Mouse (Mus musculus): Measurements from ENCODE around the gene Prkar1b. TPM values are rescaled to one million over a fixed set of nuclear protein-coding genes. Genes with fewer than 3 reads are reported as not detected.

Prkar1b gene
- polyA plus RNA-seq, 1 experiment from 2014 or later, result 25.4 TPM

DNA sequence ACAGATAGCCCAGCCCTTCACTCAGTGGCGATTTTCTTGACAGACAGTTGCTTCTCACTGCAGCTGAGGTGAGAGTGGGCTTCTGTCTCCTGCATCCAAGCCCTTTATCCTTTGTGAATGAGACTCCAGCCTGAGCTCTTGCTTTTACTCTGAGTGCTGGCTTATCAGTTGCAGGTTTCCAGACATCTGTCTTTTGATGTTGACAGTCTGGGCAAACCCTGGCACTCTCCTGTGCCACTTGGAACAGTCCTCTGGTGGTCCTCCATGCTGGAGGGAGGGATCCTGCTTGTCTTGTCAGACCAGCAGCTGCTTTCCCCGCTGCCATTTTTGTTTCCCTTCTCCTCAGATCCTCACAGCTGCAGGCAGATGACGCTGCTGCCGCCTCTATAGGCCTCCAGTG, 22.1 kb upstream of the Prkar1b start:
- Histone ChIP-seq H3K9ac (no peak overlapping the region), H3K4me1 (peaks cover 26% of the 10 kb centered on the region), H3K27ac (no peak overlapping the region), H3K27me3 (peaks cover 31% of the 10 kb centered on the region), H3K4me3 (no peak overlapping the region), H3K36me3 (peaks cover 61% of the 10 kb centered on the region), H3K9me3 (no peaks in the 10 kb centered on the region), H3K4me2 (replicated peaks) (no peak overlapping the region)
- ATAC-seq (ENCODE audit: low FRiP score, low read depth), result no peak
- 95% methylated on average over 4 of the region's 4 CpGs for WGBS

- Histone ChIP-seq H3K4me1 (no peaks in the 10 kb centered on the region), H3K9me3 (no peaks in the 10 kb centered on the region), H3K9ac (no peak overlapping the region), H3K4me2 (replicated peaks) (no peak overlapping the region), H3K27ac (no peak overlapping the region), H3K27me3 (peaks cover 17% of the 10 kb centered on the region), H3K36me3 (peaks cover 90% of the 10 kb centered on the region), H3K4me3 (no peak overlapping the region)
- ATAC-seq (ENCODE audit: low FRiP score, low read depth), result no peak
- 86% methylated on average over 1 of the region's 1 CpGs for WGBS
Measured at GRCm38 (mm10) chr5:139167548-139167947, 17.7 kb upstream of the Prkar1b start.

DNA sequence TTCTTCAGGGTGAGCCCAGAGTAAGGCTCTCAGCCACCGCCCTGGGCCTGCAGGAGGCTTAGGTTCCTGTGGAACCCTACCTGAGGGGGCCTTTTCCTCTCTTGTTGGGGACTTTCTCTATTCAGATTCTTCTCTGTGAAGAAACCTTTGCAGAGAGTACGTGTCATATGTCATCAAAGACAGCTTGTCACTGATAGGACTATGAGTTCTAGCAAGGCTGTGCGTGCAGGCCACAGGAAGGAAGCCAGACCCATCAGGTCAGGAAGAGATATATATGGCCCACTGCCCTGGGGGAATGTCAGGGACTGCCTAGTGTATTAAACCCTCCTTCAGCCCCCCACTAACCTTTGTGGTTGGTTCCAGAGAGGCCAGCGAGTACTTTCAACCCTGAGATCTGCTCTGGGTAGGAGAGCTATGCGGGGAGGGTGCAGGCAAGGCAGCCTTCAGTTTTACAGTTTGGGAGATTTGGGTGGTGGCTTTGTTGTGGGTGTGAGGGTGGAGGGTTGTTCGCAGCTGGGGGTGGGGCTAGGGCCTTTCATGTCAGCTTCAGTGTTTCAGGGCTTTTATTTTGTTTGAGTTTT, 17.1 kb upstream of the Prkar1b start:
- Histone ChIP-seq H3K4me1 (no peaks in the 10 kb centered on the region), H3K27ac (no peak overlapping the region), H3K4me3 (no peak overlapping the region), H3K36me3 (peaks cover 89% of the 10 kb centered on the region), H3K4me2 (replicated peaks) (no peak overlapping the region), H3K27me3 (peaks cover 11% of the 10 kb centered on the region), H3K9ac (no peak overlapping the region), H3K9me3 (no peaks in the 10 kb centered on the region)
- WGBS, result 88% methylated on average over 6 of the region's 6 CpGs
- ATAC-seq (ENCODE audit: low FRiP score, low read depth), result no peak

- Histone ChIP-seq H3K27ac (no peak overlapping the region), H3K9me3 (no peaks in the 10 kb centered on the region), H3K36me3 (peaks cover 73% of the 10 kb centered on the region), H3K4me3 (no peak overlapping the region), H3K4me1 (no peaks in the 10 kb centered on the region), H3K9ac (no peak overlapping the region), H3K27me3 (no peaks in the 10 kb centered on the region), H3K4me2 (replicated peaks) (no peak overlapping the region)
- 82% methylated on average over 10 of the region's 10 CpGs for WGBS
- no peak for ATAC-seq (ENCODE audit: low FRiP score, low read depth)
Measured at GRCm38 (mm10) chr5:139161632-139162031, 11.8 kb upstream of the Prkar1b start.

DNA sequence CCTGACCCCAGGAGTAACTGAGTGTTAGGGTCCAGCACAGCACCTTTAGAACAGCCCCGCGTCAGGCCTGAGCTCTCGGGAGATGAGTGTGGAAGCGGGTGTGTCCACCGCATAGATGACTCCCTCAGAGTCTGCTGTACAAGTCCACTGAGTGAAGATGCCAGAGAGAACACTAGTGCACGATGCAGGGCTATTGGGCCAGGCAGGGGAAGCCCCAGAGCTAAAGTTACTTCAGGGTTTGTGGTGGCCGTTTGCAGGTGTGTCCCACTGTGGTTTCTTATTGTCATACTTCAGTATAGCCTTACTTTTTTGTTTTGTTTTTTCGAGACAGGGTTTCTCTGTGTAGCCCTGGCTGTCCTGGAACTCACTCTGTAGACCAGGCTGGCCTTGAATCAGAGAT, 11.1 kb upstream of the Prkar1b start:
- no peak overlapping the region for H3K9ac ChIP-seq
- 90% methylated on average over 8 of the region's 8 CpGs for WGBS
- no peak overlapping the region for H3K4me2 ChIP-seq (replicated peaks)
- no peak overlapping the region for H3K4me3 ChIP-seq
- H3K9me3 ChIP-seq, result no peaks in the 10 kb centered on the region
- H3K27ac ChIP-seq, result no peak overlapping the region
- no peaks in the 10 kb centered on the region for H3K4me1 ChIP-seq
- H3K27me3 ChIP-seq, result no peaks in the 10 kb centered on the region
- peaks cover 73% of the 10 kb centered on the region for H3K36me3 ChIP-seq
- no peak for ATAC-seq (ENCODE audit: low FRiP score, low read depth)

DNA sequence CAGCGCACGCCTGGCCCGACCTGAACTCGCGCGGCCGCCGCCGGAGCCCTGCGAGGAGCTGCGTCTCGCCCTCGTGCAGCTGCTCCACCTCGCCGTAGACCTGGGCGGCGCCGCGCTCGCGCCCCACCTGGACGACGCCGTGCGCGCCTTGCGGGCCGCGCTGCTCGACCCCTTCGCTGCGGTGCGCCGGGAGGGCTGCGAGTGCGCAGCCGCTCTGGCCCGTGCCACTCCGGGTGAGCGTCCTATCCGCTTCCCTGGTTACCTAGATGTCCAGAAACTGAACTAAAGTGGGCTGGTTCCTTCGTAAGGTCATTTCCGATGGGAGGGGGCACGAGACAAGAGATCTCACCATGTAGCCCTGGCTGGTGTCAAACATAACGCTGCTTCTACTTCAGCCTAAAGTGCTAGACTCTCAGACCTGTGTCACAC, 816 bp upstream of the Prkar1b start:
- peak overlapping the region; percentile 93 for H3K4me3 ChIP-seq
- no peaks in the 10 kb centered on the region for H3K9me3 ChIP-seq
- peak overlapping the region; percentile 6; the same call in 1 of the 2 replicates for H3K27ac ChIP-seq
- H3K27me3 ChIP-seq, result no peaks in the 10 kb centered on the region
- no peak for ATAC-seq (ENCODE audit: low FRiP score, low read depth)
- H3K36me3 ChIP-seq, result peaks cover 38% of the 10 kb centered on the region
- H3K4me2 ChIP-seq (replicated peaks), result peak overlapping the region; percentile 92
- H3K9ac ChIP-seq, result peak overlapping the region; percentile 85
- peaks cover 17% of the 10 kb centered on the region for H3K4me1 ChIP-seq
- WGBS, result under 1% methylated on average over 45 of the region's 45 CpGs

GRCm38 (mm10) chr5:139149006-139149672, 662 bp downstream of the Prkar1b start:
- 0 out of 2 replicates have a peak overlapping the region, but pooled peaks have one; percentile 48 for H3K27ac ChIP-seq
- peak overlapping the region; percentile 92 for H3K4me2 ChIP-seq (replicated peaks)
- WGBS, result 27% methylated on average over 11 of the region's 11 CpGs
- no peaks in the 10 kb centered on the region for H3K27me3 ChIP-seq
- H3K36me3 ChIP-seq, result peaks cover 23% of the 10 kb centered on the region
- peaks cover 17% of the 10 kb centered on the region for H3K4me1 ChIP-seq
- H3K9ac ChIP-seq, result no peak overlapping the region
- peak; percentile 67 for ATAC-seq (ENCODE audit: low FRiP score, low read depth)
- H3K4me3 ChIP-seq, result peak overlapping the region; percentile 93
- H3K9me3 ChIP-seq, result no peaks in the 10 kb centered on the region

DNA sequence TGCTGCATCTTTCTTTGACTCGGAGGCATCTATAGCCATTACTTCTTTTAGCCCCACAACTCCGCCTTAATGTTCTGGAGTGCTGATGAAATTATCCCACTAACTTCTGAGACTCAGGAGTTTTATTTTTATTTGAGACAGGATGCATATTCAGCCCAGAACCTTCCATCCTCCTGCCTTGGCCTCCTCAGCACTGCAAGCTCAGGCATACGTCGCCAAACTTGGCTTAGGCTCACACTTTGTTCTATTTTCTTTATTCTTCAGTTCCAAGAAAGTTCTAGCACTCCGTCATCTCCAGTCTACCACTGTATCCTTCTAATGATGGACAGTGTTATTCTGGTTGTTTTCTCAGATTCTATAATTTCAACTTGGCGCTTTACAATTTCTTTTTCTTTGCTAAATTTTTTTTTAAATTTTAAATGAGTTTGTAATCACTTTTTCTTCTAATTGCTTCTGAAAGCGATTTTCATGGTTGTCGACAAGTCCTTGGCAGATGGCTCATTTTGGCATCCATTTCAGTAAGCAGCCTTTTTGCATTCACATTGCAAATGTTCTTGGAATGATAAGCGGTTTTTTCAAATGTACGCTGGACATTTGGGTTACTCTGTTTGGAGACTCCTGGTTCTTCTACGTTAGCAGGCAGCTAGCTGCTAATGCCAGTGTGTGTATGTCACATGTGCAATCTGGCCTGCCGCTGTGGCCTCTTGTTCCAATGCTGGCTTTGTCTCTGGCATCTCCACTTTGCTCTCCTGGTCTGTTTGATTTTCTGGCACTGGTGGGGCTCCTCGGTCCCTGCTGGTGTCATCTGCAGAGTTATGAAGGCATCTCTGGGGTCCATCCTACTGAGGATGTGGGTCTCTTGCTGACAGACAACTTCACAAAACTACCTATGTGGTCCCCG, 2.4 kb downstream of the Prkar1b start:
- Histone ChIP-seq H3K36me3 (peaks cover 6% of the 10 kb centered on the region), H3K4me2 (replicated peaks) (no peak overlapping the region), H3K27ac (no peak overlapping the region), H3K27me3 (no peaks in the 10 kb centered on the region), H3K4me3 (no peak overlapping the region), H3K9me3 (no peaks in the 10 kb centered on the region), H3K9ac (no peak overlapping the region), H3K4me1 (peaks cover 17% of the 10 kb centered on the region)
- 94% methylated on average over 14 of the region's 14 CpGs for WGBS
- ATAC-seq (ENCODE audit: low FRiP score, low read depth), result no peak

GRCm38 (mm10) chr5:139146476-139147075, 3.2 kb downstream of the Prkar1b start:
- Histone ChIP-seq H3K27me3 (no peaks in the 10 kb centered on the region), H3K4me3 (no peak overlapping the region), H3K4me2 (replicated peaks) (no peak overlapping the region), H3K9me3 (no peaks in the 10 kb centered on the region), H3K36me3 (no peaks in the 10 kb centered on the region), H3K27ac (no peak overlapping the region), H3K4me1 (peaks cover 14% of the 10 kb centered on the region), H3K9ac (no peak overlapping the region)
- WGBS, result 87% methylated on average over 11 of the region's 11 CpGs
- no peak for ATAC-seq (ENCODE audit: low FRiP score, low read depth)

DNA sequence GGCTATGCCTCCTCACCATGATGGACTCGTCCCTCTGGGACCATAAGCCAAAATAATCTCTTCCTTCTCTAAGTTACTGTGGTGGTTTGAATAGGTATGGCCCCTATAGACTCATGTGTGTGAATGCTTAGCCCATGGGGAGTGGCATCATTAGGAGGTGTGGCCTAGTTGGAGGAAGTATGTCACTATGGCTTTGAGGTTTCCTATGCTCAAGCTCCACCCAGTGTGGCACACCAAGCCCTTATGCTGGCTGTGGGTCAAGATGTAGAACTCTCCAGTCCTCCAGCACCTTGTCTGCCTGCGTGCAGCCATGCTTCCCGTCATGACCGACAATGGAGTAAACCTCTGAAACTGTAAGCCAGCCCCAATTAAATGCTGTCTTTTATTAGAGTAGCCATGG, 4.1 kb downstream of the Prkar1b start:
- ATAC-seq (ENCODE audit: low FRiP score, low read depth), result no peak
- Histone ChIP-seq H3K9ac (no peak overlapping the region), H3K4me2 (replicated peaks) (no peak overlapping the region), H3K9me3 (no peaks in the 10 kb centered on the region), H3K27me3 (no peaks in the 10 kb centered on the region), H3K36me3 (no peaks in the 10 kb centered on the region), H3K4me3 (no peak overlapping the region), H3K4me1 (peaks cover 6% of the 10 kb centered on the region), H3K27ac (no peak overlapping the region)
- 95% methylated on average over 4 of the region's 4 CpGs for WGBS

- Histone ChIP-seq H3K36me3 (no peaks in the 10 kb centered on the region), H3K27ac (no peak overlapping the region), H3K4me1 (no peaks in the 10 kb centered on the region), H3K9me3 (no peaks in the 10 kb centered on the region), H3K27me3 (no peaks in the 10 kb centered on the region), H3K9ac (no peak overlapping the region), H3K4me2 (replicated peaks) (no peak overlapping the region), H3K4me3 (no peak overlapping the region)
- ATAC-seq (ENCODE audit: low FRiP score, low read depth), result no peak
- WGBS, result 83% methylated on average over 3 of the region's 3 CpGs
Measured at GRCm38 (mm10) chr5:139143890-139144289, 5.9 kb downstream of the Prkar1b start.

- H3K4me1 ChIP-seq, result no peaks in the 10 kb centered on the region
- H3K36me3 ChIP-seq, result no peaks in the 10 kb centered on the region
- no peak overlapping the region for H3K4me3 ChIP-seq
- H3K27ac ChIP-seq, result no peak overlapping the region
- peaks cover 4% of the 10 kb centered on the region; the same call in 1 of the 2 replicates for H3K27me3 ChIP-seq
- no peak overlapping the region for H3K4me2 ChIP-seq (replicated peaks)
- 70% methylated on average over 5 of the region's 5 CpGs for WGBS
- H3K9ac ChIP-seq, result no peak overlapping the region
- ATAC-seq (ENCODE audit: low FRiP score, low read depth), result no peak
- no peaks in the 10 kb centered on the region for H3K9me3 ChIP-seq
Measured at GRCm38 (mm10) chr5:139141326-139141725, 8.5 kb downstream of the Prkar1b start.

Measured in limb, embryonic 13.5 days (tissue).